In genomic region chr3:119194071-119194470, GRCm38 (mm10) we compare ENCODE assay signal across 21 mouse cellular contexts.
DNase-seq lines count a peak whose midpoint lies in the region; ATAC-seq and TF ChIP-seq lines count a peak whose summit lies in the region.
"Had no signal": no experiment of that assay in that cellular context is flagged by ENCODE, and none has a peak within 500 bp of the region (broad histone marks: within the 10 kb centered on the region; RNA-seq: fewer than 3 reads in every experiment).

No protein-coding gene starts in this region.

- H3K4me2 ChIP-seq in forebrain, embryonic 14.5 days (ENCODE audit: low read length): no peak overlapping the region
- no peak overlapping the region for H3K4me2 ChIP-seq in forebrain, embryonic 16.5 days (ENCODE audit: low read length)
- H3K4me2 ChIP-seq in midbrain, embryonic 11.5 days: no peak overlapping the region
- H3K4me2 ChIP-seq in midbrain, embryonic 13.5 days (replicated peaks): no peak overlapping the region
- H3K4me2 ChIP-seq: embryonic facial prominence, embryonic 12.5 days; heart, embryonic 11.5 days; hindbrain, embryonic 15.5 days had no signal

- no peak overlapping the region for H3K9ac ChIP-seq in forebrain, embryonic 14.5 days (ENCODE audit: low read length)
- H3K9ac ChIP-seq in forebrain, embryonic 16.5 days (replicated peaks; ENCODE audit: low read depth, low read length): no peak overlapping the region
- no peak overlapping the region for H3K9ac ChIP-seq in midbrain, embryonic 11.5 days (ENCODE audit: low read length)
- H3K9ac ChIP-seq in midbrain, embryonic 13.5 days (replicated peaks): no peak overlapping the region
- H3K9ac ChIP-seq: embryonic facial prominence, embryonic 12.5 days; forebrain, postnatal 0 days; hindbrain, embryonic 15.5 days had no signal

- ATAC-seq in forebrain, embryonic 14.5 days: no peak
- ATAC-seq in forebrain, embryonic 16.5 days: no peak
- no peak for ATAC-seq in midbrain, embryonic 11.5 days (ENCODE audit: low FRiP score)
- no peak for ATAC-seq in midbrain, embryonic 13.5 days
- no peak for ATAC-seq in megakaryocyte-erythroid progenitor cell, adult 5-6 weeks (replicated peaks; ENCODE audit: low FRiP score, low TSS enrichment, poor library complexity, severe bottlenecking)
- ATAC-seq: CD4-positive, CD25-positive, alpha-beta regulatory T cell, adult 4 months; forebrain, postnatal 0 days; inflammation-experienced regulatory T-cells, adult 6 months; intestine, postnatal 0 days had no signal

- WGBS in cerebellum, adult 2 months: 26% methylated on average over 6 of the region's 6 CpGs
- 74% methylated on average over 6 of the region's 6 CpGs for WGBS in forebrain, embryonic 14.5 days
- WGBS in forebrain, embryonic 16.5 days: 70% methylated on average over 6 of the region's 6 CpGs
- 88% methylated on average over 6 of the region's 6 CpGs for WGBS in midbrain, embryonic 11.5 days
- 84% methylated on average over 6 of the region's 6 CpGs for WGBS in midbrain, embryonic 13.5 days

- no peak overlapping the region for H3K4me3 ChIP-seq in cerebellum, adult 2 months (replicated peaks; ENCODE audit: insufficient read depth, low read depth, low read length)
- H3K4me3 ChIP-seq in forebrain, embryonic 14.5 days (ENCODE audit: low read depth, low read length): no peak overlapping the region
- H3K4me3 ChIP-seq in forebrain, embryonic 16.5 days (replicated peaks; ENCODE audit: low read length): no peak overlapping the region
- H3K4me3 ChIP-seq in midbrain, embryonic 11.5 days (ENCODE audit: low read depth, low read length): no peak overlapping the region
- H3K4me3 ChIP-seq in midbrain, embryonic 13.5 days (replicated peaks): no peak overlapping the region
- H3K4me3 ChIP-seq: embryonic facial prominence, embryonic 12.5 days; heart, adult 2 months; hindbrain, embryonic 10.5 days; hindbrain, embryonic 15.5 days had no signal

- no peaks in the 10 kb centered on the region for H3K27me3 ChIP-seq in cerebellum, adult 2 months (ENCODE audit: control insufficient read depth, insufficient read depth, low read length)
- no peaks in the 10 kb centered on the region for H3K27me3 ChIP-seq in forebrain, embryonic 14.5 days (replicated peaks; ENCODE audit: control insufficient read depth, insufficient read depth, low read length)
- no peaks in the 10 kb centered on the region for H3K27me3 ChIP-seq in forebrain, embryonic 16.5 days (replicated peaks; ENCODE audit: control insufficient read depth, insufficient read depth, low read length)
- no peaks in the 10 kb centered on the region for H3K27me3 ChIP-seq in midbrain, embryonic 11.5 days (ENCODE audit: control insufficient read depth, insufficient read depth, low read length)
- no peaks in the 10 kb centered on the region for H3K27me3 ChIP-seq in midbrain, embryonic 13.5 days
- H3K27me3 ChIP-seq: embryonic facial prominence, embryonic 12.5 days; hindbrain, embryonic 15.5 days had no signal

- H3K27ac ChIP-seq in cerebellum, adult 2 months (ENCODE audit: insufficient read depth, low read length): no peak overlapping the region
- no peak overlapping the region for H3K27ac ChIP-seq in forebrain, embryonic 14.5 days (ENCODE audit: low read depth, low read length)
- H3K27ac ChIP-seq in forebrain, embryonic 16.5 days (ENCODE audit: low read length): no peak overlapping the region
- no peak overlapping the region for H3K27ac ChIP-seq in midbrain, embryonic 11.5 days (ENCODE audit: low read depth, low read length)
- no peak overlapping the region for H3K27ac ChIP-seq in midbrain, embryonic 13.5 days
- H3K27ac ChIP-seq: embryonic facial prominence, embryonic 12.5 days; heart, adult 2 months; hindbrain, embryonic 10.5 days; hindbrain, embryonic 15.5 days had no signal

- H3K4me1 ChIP-seq in cerebellum, adult 2 months (ENCODE audit: control insufficient read depth, insufficient read depth, low read length): no peaks in the 10 kb centered on the region
- no peaks in the 10 kb centered on the region for H3K4me1 ChIP-seq in forebrain, embryonic 14.5 days (ENCODE audit: control insufficient read depth, insufficient read depth, low read length)
- no peaks in the 10 kb centered on the region for H3K4me1 ChIP-seq in forebrain, embryonic 16.5 days (replicated peaks; ENCODE audit: control insufficient read depth, insufficient read depth, low read length)
- no peaks in the 10 kb centered on the region for H3K4me1 ChIP-seq in midbrain, embryonic 11.5 days (ENCODE audit: control insufficient read depth, insufficient read depth, low read length)
- peaks cover 7% of the 10 kb centered on the region; the same call in 1 of the 2 replicates for H3K4me1 ChIP-seq in midbrain, embryonic 13.5 days (replicated peaks)
- H3K4me1 ChIP-seq: embryonic facial prominence, embryonic 12.5 days; hindbrain, embryonic 15.5 days had no signal

- no peak for TF ChIP-seq CTCF in cerebellum, adult 2 months (IDR thresholded peaks at IDR 0.05; ENCODE audit: borderline replicate concordance, insufficient read depth, low read depth, low read length)

- no peak for TF ChIP-seq POLR2A in cerebellum, adult 2 months (IDR thresholded peaks at IDR 0.05; ENCODE audit: borderline replicate concordance, insufficient read depth, low read length)

- no peaks in the 10 kb centered on the region for H3K9me3 ChIP-seq in forebrain, embryonic 14.5 days (replicated peaks; ENCODE audit: control insufficient read depth, low read length)
- no peaks in the 10 kb centered on the region for H3K9me3 ChIP-seq in forebrain, embryonic 16.5 days (ENCODE audit: control insufficient read depth, low read length)
- no peaks in the 10 kb centered on the region for H3K9me3 ChIP-seq in midbrain, embryonic 11.5 days (ENCODE audit: control insufficient read depth, low read length)
- H3K9me3 ChIP-seq in midbrain, embryonic 13.5 days: no peaks in the 10 kb centered on the region
- H3K9me3 ChIP-seq: embryonic facial prominence, embryonic 12.5 days; hindbrain, embryonic 10.5 days; hindbrain, embryonic 15.5 days had no signal

- peak; percentile 6 to 14 for DNase-seq in cerebellum, adult 2 months
- no peak for DNase-seq in cerebellum, adult 8-10 months
- DNase-seq in forebrain, embryonic 14.5 days (ENCODE audit: low spot score): peak; percentile 10
- peak; percentile 41 for DNase-seq in midbrain, embryonic 11.5 days (ENCODE audit: low spot score, missing footprints)
- DNase-seq: adrenal gland, postnatal 10 days; B cell, adult 2 months; cerebellum, adult 18-20 months; forebrain, postnatal 0 days; gastrocnemius, postnatal 14 days; heart, adult 2 months had no signal

- H3K36me3 ChIP-seq in forebrain, embryonic 14.5 days (ENCODE audit: control insufficient read depth, insufficient read depth, low read length): no peaks in the 10 kb centered on the region
- H3K36me3 ChIP-seq in forebrain, embryonic 16.5 days (ENCODE audit: control insufficient read depth, insufficient read depth): no peaks in the 10 kb centered on the region
- no peaks in the 10 kb centered on the region for H3K36me3 ChIP-seq in midbrain, embryonic 11.5 days (ENCODE audit: control insufficient read depth, insufficient read depth, low read length)
- no peaks in the 10 kb centered on the region for H3K36me3 ChIP-seq in midbrain, embryonic 13.5 days
- H3K36me3 ChIP-seq: embryonic facial prominence, embryonic 12.5 days; G1E; hindbrain, embryonic 10.5 days; hindbrain, embryonic 15.5 days had no signal
